Mouse (Mus musculus) cerebellum, adult 9-10 months (tissue): Measurements from ENCODE around the gene Tcl1b4.
A peak's percentile ranks its signal among the peaks of the same experiment; 100 is the strongest.
"Not testable (repeated sequence)": the region's sequence is repeated elsewhere in the genome, so short reads cannot be mapped to it uniquely, and the experiment has no call there.

Experiments used
- DNase-seq: peaks from one replicate; pipeline ENCODE4 v3.0.0; 2022

Tcl1b4 gene

GRCm38 (mm10) chr12:105201657-105202056 lies at the start of gene Tcl1b4:
Gene Tcl1b4 (plus strand): TSS chr12:105201957.
- DNase-seq, result not testable (repeated sequence)

GRCm38 (mm10) chr12:105155286-105155685 lies 46.5 kb upstream of the Tcl1b4 start:
- DNase-seq, result not testable (repeated sequence)

GRCm38 (mm10) chr12:105158842-105159241 lies 42.9 kb upstream of the Tcl1b4 start:
- no peak for DNase-seq

- DNase-seq, result no peak
These were observed 42.4 kb upstream of the Tcl1b4 start, which contains the start of gene Tcl1b1 for GRCm38 (mm10) chr12:105159390-105159789. Gene Tcl1b1 (plus strand): TSS chr12:105159690.

GRCm38 (mm10) chr12:105166734-105167133 lies 35.0 kb upstream of the Tcl1b4 start:
- DNase-seq, result no peak

- DNase-seq, result no peak
These were observed 28.4 kb upstream of the Tcl1b4 start for GRCm38 (mm10) chr12:105173366-105173765.

- peak; percentile 9 for DNase-seq
These were observed 27.4 kb upstream of the Tcl1b4 start for GRCm38 (mm10) chr12:105174318-105174717.

GRCm38 (mm10) chr12:105176044-105176443 lies 25.7 kb upstream of the Tcl1b4 start, which contains the start of gene Tcl1b5:
Gene Tcl1b5 (plus strand): TSS chr12:105176344.
- DNase-seq, result not testable (repeated sequence)

GRCm38 (mm10) chr12:105181040-105181644 lies 20.6 kb upstream of the Tcl1b4 start:
- not testable (repeated sequence) for DNase-seq

- DNase-seq, result not testable (repeated sequence)
These were observed 12.8 kb upstream of the Tcl1b4 start for GRCm38 (mm10) chr12:105188980-105189379.

GRCm38 (mm10) chr12:105190743-105191142 lies 11.0 kb upstream of the Tcl1b4 start, which contains the start of gene Tcl1b3:
Gene Tcl1b3 (plus strand): TSS chr12:105191043.
- not testable (repeated sequence) for DNase-seq

GRCm38 (mm10) chr12:105199684-105200497 lies 1.9 kb upstream of the Tcl1b4 start:
- not testable (repeated sequence) for DNase-seq

GRCm38 (mm10) chr12:105207071-105207470 lies 5.3 kb downstream of the Tcl1b4 start:
- DNase-seq, result no peak

- no peak for DNase-seq
These were observed 6.7 kb downstream of the Tcl1b4 start for GRCm38 (mm10) chr12:105208441-105208840.

GRCm38 (mm10) chr12:105209231-105209630 lies 7.5 kb downstream of the Tcl1b4 start:
- DNase-seq, result no peak

GRCm38 (mm10) chr12:105217101-105217760 lies 15.5 kb downstream of the Tcl1b4 start:
- DNase-seq, result no peak

GRCm38 (mm10) chr12:105222601-105223319 lies 21.0 kb downstream of the Tcl1b4 start, which contains the start of gene Tcl1:
Gene Tcl1 (minus strand): TSS chr12:105222793.
- no peak for DNase-seq

- DNase-seq, result no peak
These were observed 23.0 kb downstream of the Tcl1b4 start for GRCm38 (mm10) chr12:105224621-105225320.

- DNase-seq, result no peak
These were observed 32.6 kb downstream of the Tcl1b4 start for GRCm38 (mm10) chr12:105234362-105234761.

GRCm38 (mm10) chr12:105235091-105235490 lies 33.3 kb downstream of the Tcl1b4 start:
- DNase-seq, result no peak

GRCm38 (mm10) chr12:105239060-105239459 lies 37.3 kb downstream of the Tcl1b4 start:
- no peak for DNase-seq

GRCm38 (mm10) chr12:105248763-105249233 lies 47.0 kb downstream of the Tcl1b4 start:
- DNase-seq, result peak; percentile 12
